Mouse (Mus musculus): ENCODE results near the gene Gpatch3. TPM values are rescaled to one million over a fixed set of nuclear protein-coding genes. Genes with fewer than 3 reads are reported as not detected.

Gene Gpatch3
- polyA plus RNA-seq, 1 experiment from 2014 or later: 13.7 TPM

DNA sequence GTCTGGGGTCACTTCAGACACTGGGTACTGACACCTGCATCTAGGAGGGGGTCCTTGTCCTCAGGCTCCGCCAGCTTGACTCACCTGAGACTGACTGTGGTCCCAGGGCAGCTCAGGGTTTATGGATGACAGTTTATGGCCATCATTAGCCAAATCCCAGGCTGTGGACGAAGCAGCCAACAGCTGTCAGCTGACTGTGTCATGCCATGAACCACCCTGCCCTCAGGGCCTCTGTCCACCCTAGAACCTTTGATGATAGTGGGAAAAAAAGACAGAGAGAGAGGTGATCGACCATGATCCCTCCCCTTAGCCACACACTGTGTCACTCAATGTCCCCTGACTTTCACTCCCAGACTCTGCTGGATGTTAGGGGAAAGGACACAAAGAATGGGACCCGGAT lies 12.9 kb upstream of the Gpatch3 start:
- no peak for ATAC-seq (ENCODE audit: low FRiP score, low read depth)
- Histone ChIP-seq H3K9ac (no peak overlapping the region), H3K4me1 (no peaks in the 10 kb centered on the region), H3K9me3 (no peaks in the 10 kb centered on the region), H3K27me3 (replicated peaks) (no peaks in the 10 kb centered on the region), H3K4me3 (no peak overlapping the region), H3K4me2 (replicated peaks) (no peak overlapping the region), H3K27ac (no peak overlapping the region), H3K36me3 (no peaks in the 10 kb centered on the region)
- WGBS: 56% methylated on average over 4 of the region's 4 CpGs

DNA sequence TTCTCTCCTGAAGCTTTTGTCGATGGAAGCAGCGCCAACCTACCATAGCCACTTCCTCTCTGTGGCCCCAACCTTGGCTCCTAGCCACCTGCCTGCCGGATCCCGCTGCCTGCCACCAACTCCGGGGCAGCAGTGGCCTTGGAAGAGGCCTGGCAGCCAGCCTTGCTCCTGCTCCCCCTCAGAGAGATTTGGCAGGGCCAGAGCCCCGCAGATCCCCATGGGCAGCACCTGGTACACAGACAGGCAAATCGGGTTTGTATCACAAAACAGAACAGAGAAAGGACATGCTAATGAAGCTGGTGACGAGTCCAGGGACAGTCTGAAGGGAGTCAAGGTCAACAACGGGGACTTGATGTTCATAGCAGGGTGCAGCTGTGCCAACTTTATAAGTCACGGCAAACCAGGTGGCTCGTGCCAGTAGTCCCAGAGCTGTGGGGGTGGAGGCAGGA lies 11.4 kb upstream of the Gpatch3 start:
- Histone ChIP-seq H3K27ac (no peak overlapping the region), H3K36me3 (no peaks in the 10 kb centered on the region), H3K4me2 (replicated peaks) (no peak overlapping the region), H3K9ac (no peak overlapping the region), H3K4me3 (no peak overlapping the region), H3K4me1 (no peaks in the 10 kb centered on the region), H3K9me3 (no peaks in the 10 kb centered on the region), H3K27me3 (replicated peaks) (no peaks in the 10 kb centered on the region)
- no peak for ATAC-seq (ENCODE audit: low FRiP score, low read depth)
- WGBS: 84% methylated on average over 11 of the region's 11 CpGs

DNA sequence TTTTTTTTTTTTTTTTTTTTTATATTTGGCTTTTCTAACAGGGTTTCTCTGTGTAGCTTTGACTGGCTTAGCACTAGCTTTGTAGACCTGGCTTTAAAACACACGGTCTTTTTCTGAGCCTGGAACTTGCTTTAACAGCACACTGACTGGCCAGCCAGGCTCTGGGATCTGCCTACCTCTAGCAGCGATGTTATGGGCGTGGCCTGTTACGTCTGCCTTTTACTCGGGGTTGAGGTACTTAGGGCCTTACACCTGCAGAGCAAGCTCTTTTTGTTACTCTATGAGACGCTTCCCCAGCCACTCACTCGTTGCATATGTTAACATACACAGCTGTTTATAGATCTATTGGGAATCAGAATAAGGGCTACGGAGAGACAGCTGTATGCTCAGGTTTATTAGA lies 7.3 kb upstream of the Gpatch3 start:
- H3K4me2 ChIP-seq (replicated peaks): no peak overlapping the region
- H3K27me3 ChIP-seq (replicated peaks): no peaks in the 10 kb centered on the region
- no peak overlapping the region for H3K9ac ChIP-seq
- 32% methylated on average over 8 of the region's 8 CpGs for WGBS
- no peaks in the 10 kb centered on the region for H3K36me3 ChIP-seq
- ATAC-seq (ENCODE audit: low FRiP score, low read depth): no peak
- H3K4me1 ChIP-seq: no peaks in the 10 kb centered on the region
- no peak overlapping the region for H3K4me3 ChIP-seq
- H3K27ac ChIP-seq: no peak overlapping the region
- H3K9me3 ChIP-seq: no peaks in the 10 kb centered on the region

DNA sequence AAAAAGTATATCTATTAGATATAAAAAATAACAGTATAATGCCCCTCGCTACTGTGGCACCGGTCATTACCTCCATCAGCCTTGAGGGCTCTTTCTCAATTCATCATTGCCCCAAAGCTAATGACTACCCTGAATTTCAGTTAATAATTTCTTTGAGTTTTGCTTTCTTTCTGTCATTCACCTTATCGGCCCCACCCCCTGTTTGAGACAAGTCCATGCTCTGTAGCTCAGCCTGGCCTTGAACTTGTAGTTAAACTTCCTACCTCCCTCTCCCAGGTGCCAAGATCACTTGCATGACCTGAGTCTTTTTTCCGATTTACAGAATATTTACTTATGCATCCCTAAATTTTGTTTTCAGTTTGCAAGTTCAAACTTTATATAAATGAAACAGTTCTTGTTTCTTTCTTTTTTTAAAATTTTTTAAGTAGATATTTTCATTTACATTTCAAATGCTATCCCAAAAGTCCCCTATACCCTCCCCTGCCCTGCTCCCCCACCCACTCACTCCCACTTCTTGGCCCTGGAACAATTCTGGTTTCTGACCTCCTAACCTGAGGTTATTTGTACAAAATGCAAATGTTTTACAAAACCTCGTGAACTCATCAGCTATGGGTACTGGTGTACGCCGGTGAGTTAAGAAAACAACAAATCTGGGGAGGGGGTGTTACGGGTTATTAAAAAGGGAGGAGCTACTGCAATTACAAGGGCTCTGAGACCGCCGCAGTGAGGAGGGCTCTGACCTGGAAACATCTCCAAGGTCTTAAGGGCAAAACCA lies 5.1 kb upstream of the Gpatch3 start:
- Histone ChIP-seq H3K36me3 (no peaks in the 10 kb centered on the region), H3K9ac (no peak overlapping the region), H3K9me3 (no peaks in the 10 kb centered on the region), H3K4me3 (no peak overlapping the region), H3K27ac (no peak overlapping the region), H3K4me1 (0 out of 2 replicates have a peak, but pooled peaks cover 5% of the 10 kb centered on the region), H3K27me3 (replicated peaks) (no peaks in the 10 kb centered on the region), H3K4me2 (replicated peaks) (no peak overlapping the region)
- WGBS: 78% methylated on average over 10 of the region's 10 CpGs
- no peak for ATAC-seq (ENCODE audit: low FRiP score, low read depth)

DNA sequence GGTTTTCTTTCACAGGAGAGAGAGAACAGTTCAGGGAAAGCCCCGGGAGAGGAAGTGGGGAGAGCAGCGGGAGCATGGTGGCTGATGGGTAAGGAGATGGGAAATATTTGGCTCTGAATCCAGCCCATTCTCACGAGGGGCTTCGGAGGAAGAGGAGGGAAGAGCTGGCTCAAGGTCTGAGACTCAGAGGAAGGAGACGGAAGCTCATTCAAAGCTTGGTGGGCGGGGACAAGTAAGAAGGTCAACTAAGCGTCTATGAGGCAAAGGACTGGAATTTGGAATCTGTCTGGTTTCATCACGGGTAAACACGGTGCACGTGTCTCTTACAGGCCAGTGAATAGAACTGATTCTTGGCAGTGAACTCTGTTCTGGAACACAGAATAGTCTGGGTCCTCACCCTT lies 4.5 kb upstream of the Gpatch3 start:
- no peak overlapping the region for H3K9ac ChIP-seq

DNA sequence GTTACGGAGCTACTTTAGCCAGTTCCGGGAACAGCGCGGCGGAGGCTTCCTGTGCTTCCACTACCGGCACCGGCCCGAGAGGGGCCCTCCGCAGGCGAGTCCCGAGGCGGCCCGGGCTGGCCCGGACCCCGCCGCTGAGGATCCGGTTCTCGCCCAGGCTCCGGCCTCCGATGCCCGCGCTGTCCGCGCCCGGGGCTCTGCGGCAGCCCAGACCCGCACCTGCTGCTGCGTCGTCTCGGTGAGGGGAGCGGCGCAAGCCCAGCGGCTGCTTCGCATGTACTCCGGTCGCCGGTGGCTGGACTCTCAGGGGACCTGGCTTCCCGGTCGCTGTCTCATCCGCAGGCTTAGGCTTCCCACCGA lies 278 bp downstream of the Gpatch3 start:
- under 1% methylated on average over 41 of the region's 41 CpGs for WGBS
- no peaks in the 10 kb centered on the region for H3K9me3 ChIP-seq
- H3K9ac ChIP-seq: peak overlapping the region; percentile 86
- H3K4me2 ChIP-seq (replicated peaks): peak overlapping the region; percentile 92
- H3K27me3 ChIP-seq (replicated peaks): no peaks in the 10 kb centered on the region
- ATAC-seq (ENCODE audit: low FRiP score, low read depth): peak; percentile 29
- H3K4me1 ChIP-seq: peaks cover 15% of the 10 kb centered on the region
- H3K27ac ChIP-seq: no peak overlapping the region
- peak overlapping the region; percentile 99 for H3K4me3 ChIP-seq
- H3K36me3 ChIP-seq: peaks cover 21% of the 10 kb centered on the region

More for the DNA sequence above, 4.5 kb upstream of the Gpatch3 start:
- no peak overlapping the region for H3K4me2 ChIP-seq (replicated peaks)
- peaks cover 7% of the 10 kb centered on the region; the same call in 1 of the 2 replicates for H3K4me1 ChIP-seq
- no peak overlapping the region for H3K27ac ChIP-seq
- H3K36me3 ChIP-seq: no peaks in the 10 kb centered on the region
- H3K27me3 ChIP-seq (replicated peaks): no peaks in the 10 kb centered on the region
- H3K9me3 ChIP-seq: no peaks in the 10 kb centered on the region
- WGBS: 56% methylated on average over 10 of the region's 10 CpGs
- no peak overlapping the region for H3K4me3 ChIP-seq
- ATAC-seq (ENCODE audit: low FRiP score, low read depth): no peak

DNA sequence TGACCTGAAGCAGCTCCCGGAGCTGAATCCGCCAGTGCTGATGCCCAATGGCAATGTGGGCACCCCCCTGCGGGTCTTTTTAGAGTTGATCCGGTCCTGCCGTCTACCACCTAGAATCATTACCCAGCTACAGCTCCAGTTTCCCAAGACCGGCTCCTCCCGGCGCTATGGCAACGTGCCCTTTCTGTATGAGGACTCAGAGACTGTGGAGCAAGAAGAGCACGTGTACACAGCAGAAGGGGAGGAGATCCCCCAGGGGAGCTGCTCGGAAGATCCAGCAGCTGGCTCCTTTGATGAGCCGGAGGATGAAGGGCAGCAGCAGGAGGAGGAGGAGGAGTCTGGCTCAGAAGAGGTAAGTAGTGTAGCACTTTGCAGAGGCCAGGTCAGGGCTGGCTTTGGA lies 3.4 kb downstream of the Gpatch3 start:
- Histone ChIP-seq H3K9me3 (no peaks in the 10 kb centered on the region), H3K27ac (no peak overlapping the region), H3K4me1 (peaks cover 15% of the 10 kb centered on the region), H3K36me3 (peaks cover 40% of the 10 kb centered on the region), H3K4me2 (replicated peaks) (no peak overlapping the region), H3K4me3 (no peak overlapping the region), H3K9ac (no peak overlapping the region), H3K27me3 (replicated peaks) (no peaks in the 10 kb centered on the region)
- ATAC-seq (ENCODE audit: low FRiP score, low read depth): no peak
- 67% methylated on average over 12 of the region's 12 CpGs for WGBS

DNA sequence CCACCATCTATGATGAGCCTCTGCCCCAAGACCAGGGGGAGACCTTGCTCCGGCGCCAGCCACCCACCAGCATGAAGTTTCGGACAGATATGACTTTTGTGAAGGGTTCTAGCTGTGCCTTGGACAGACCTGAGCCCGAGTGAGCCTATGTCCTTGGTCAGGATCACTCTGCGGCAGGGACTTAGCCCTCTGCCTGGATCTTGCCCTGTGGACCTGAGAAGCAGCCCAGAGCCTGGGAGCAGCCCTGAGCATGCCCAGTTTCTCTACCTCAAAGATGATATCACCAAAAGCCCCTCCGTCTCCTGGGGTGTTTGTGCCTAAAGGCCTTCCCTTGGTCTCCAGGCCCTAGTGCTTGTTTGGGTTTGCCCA lies 9.1 kb downstream of the Gpatch3 start:
- peaks cover 58% of the 10 kb centered on the region for H3K36me3 ChIP-seq
- peak; percentile 9; the same call in 1 of the 2 replicates for ATAC-seq (ENCODE audit: low FRiP score, low read depth)
- peaks cover 14% of the 10 kb centered on the region for H3K4me1 ChIP-seq
- H3K27me3 ChIP-seq (replicated peaks): no peaks in the 10 kb centered on the region
- 70% methylated on average over 6 of the region's 6 CpGs for WGBS
- no peaks in the 10 kb centered on the region for H3K9me3 ChIP-seq
- H3K9ac ChIP-seq: peak overlapping the region; percentile 74
- H3K27ac ChIP-seq: no peak overlapping the region; the same call in 1 of the 2 replicates
- peak overlapping the region; percentile 100 for H3K4me2 ChIP-seq (replicated peaks)
- peak overlapping the region; percentile 98 for H3K4me3 ChIP-seq

DNA sequence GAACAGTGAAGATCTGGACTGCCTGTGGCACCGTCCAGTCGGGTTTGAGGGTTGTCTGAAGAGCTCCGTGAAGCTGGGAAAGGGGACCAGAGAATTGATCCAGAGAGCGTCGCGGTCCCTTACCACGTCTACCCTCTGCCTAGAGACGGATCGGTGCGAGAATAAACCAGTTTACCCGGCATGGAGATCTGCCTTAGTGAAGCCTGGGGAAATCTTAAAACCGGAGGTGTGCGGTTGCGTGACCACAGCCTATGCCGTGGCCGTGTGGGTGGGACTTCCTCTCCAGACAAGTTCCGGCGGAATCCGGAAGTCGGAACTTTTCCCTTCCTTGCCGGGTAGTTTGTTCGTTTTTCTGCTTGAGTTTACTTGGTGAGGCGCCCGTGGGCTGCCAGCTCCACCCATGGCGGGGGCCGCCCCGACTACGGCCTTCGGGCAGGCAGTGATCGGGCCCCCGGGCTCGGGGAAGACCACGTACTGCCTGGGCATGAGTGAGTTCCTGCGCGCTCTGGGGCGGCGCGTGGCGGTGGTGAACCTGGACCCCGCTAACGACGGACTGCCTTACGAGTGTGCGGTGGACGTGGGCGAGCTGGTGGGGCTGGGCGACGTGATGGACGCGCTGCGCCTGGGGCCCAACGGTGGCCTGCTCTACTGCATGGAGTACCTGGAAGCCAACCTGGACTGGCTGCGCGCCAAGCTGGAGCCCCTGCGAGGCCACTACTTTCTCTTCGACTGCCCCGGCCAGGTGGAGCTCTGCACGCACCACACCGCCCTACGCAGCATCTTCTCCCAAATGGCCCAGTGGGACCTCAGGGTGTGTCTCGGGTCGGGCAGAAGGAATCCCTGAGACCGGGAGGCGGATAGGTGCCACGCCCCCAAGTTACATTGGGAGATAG lies 9.8 kb downstream of the Gpatch3 start, which contains the start of gene Gpn2:
Gene Gpn2, plus strand, starts transcription at position 304 of the 893 bp plus-strand sequence.
- Histone ChIP-seq H3K27ac (peak within 1 kb of the TSS; percentile 46; the same call in 1 of the 2 replicates), H3K9me3 (no peaks in the 10 kb centered on the region), H3K4me2 (replicated peaks) (peak within 1 kb of the TSS; percentile 100), H3K4me1 (peaks cover 14% of the 10 kb centered on the region), H3K4me3 (peak within 1 kb of the TSS; percentile 98), H3K36me3 (peaks cover 58% of the 10 kb centered on the region), H3K9ac (peak within 1 kb of the TSS; percentile 74), H3K27me3 (replicated peaks) (no peaks in the 10 kb centered on the region)
- ATAC-seq (ENCODE audit: low FRiP score, low read depth): peak; percentile 79
- 2% methylated on average over 65 of the region's 65 CpGs for WGBS

DNA sequence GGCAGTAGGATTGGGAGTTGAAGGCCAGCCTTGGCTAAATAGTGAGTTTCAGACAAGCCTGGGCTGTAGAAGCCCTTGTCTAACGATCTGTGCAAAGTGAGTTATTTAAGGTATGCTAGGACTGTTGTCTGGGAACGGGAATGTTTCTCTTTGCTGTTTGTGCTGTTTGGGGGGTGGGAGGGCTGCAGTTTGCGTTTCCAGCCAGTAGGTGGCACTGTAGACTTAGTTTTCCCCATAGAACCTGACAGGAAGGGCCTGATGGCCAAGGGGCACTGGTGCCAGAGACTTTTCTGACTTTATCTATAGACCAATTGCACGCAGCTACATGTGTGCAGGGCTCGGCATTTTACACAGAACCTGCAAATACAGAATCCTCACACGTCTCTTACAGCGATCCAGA lies 18.0 kb downstream of the Gpatch3 start:
- no peak overlapping the region for H3K9ac ChIP-seq
- H3K4me3 ChIP-seq: no peak overlapping the region
- H3K9me3 ChIP-seq: no peaks in the 10 kb centered on the region
- H3K27ac ChIP-seq: no peak overlapping the region
- no peak overlapping the region for H3K4me2 ChIP-seq (replicated peaks)
- peaks cover 43% of the 10 kb centered on the region for H3K36me3 ChIP-seq
- no peaks in the 10 kb centered on the region for H3K27me3 ChIP-seq (replicated peaks)
- no peak for ATAC-seq (ENCODE audit: low FRiP score, low read depth)
- H3K4me1 ChIP-seq: no peaks in the 10 kb centered on the region
- 34% methylated on average over 7 of the region's 7 CpGs for WGBS

DNA sequence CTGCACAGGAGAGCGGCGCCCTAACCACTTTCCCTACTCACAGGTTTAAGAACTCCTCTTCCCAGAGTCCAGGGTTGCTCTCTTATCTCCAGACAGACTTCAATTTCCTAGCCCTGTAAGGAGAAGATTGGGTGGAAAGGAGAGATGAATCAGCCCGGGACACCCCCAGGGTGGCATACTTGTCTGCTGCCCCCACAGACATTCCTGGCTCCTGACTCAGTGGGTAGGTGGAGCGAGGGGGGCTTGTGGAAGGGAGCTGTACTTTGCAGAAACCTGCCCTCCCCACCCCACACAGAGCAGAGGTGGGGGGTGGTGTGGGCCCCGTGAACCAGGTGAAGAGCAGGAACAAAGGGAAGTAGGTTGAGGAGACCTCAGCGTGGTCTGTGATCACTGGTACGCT lies 21.0 kb downstream of the Gpatch3 start:
- WGBS: 77% methylated on average over 7 of the region's 7 CpGs
- ATAC-seq (ENCODE audit: low FRiP score, low read depth): no peak
- Histone ChIP-seq H3K4me2 (replicated peaks) (no peak overlapping the region), H3K4me1 (peaks cover 12% of the 10 kb centered on the region), H3K4me3 (no peak overlapping the region), H3K27ac (no peak overlapping the region), H3K36me3 (peaks cover 14% of the 10 kb centered on the region), H3K9ac (no peak overlapping the region), H3K27me3 (replicated peaks) (peaks cover 28% of the 10 kb centered on the region), H3K9me3 (no peaks in the 10 kb centered on the region)

DNA sequence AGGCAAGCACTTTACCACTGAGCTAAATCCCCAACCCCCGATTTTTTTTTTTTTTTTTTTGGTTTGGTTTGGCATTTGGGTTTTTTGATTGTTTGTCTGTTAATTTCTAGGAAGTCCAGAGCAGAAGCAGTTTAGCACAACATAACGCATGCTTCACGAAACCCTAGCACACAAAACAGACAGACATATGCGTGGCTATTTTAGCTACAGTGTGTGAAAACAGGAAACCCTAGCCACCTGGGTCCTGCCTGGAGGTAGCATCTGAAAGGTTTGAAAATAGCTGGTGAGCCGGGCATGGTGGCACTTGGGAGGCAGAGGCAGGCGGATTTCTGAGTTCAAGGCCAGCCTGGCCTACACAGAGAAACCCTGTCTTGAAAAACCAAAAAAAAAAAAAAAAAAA lies 21.5 kb downstream of the Gpatch3 start:
- no peak for ATAC-seq (ENCODE audit: low FRiP score, low read depth)
- WGBS: 85% methylated on average over 6 of the region's 6 CpGs
- peaks cover 33% of the 10 kb centered on the region for H3K27me3 ChIP-seq (replicated peaks)
- H3K27ac ChIP-seq: no peak overlapping the region
- H3K36me3 ChIP-seq: peaks cover 8% of the 10 kb centered on the region
- no peaks in the 10 kb centered on the region for H3K9me3 ChIP-seq
- H3K4me3 ChIP-seq: no peak overlapping the region
- H3K4me2 ChIP-seq (replicated peaks): no peak overlapping the region
- H3K9ac ChIP-seq: no peak overlapping the region
- H3K4me1 ChIP-seq: peaks cover 12% of the 10 kb centered on the region
